Comparison of ENCODE assay signal across 22 mouse cellular contexts in genomic region chr12:111565363-111565762, GRCm38 (mm10). TPM values are rescaled to one million over a fixed set of nuclear protein-coding genes. Genes with fewer than 3 reads are reported as not detected.
A peak's percentile ranks its signal among the peaks of the same experiment; 100 is the strongest.
DNase-seq lines count a peak whose midpoint lies in the region; ATAC-seq and TF ChIP-seq lines count a peak whose summit lies in the region.
"Had no signal": no experiment of that assay in that cellular context is flagged by ENCODE, and none has a peak within 500 bp of the region (broad histone marks: within the 10 kb centered on the region; RNA-seq: fewer than 3 reads in every experiment).

No protein-coding gene starts in this region.

- no peaks in the 10 kb centered on the region for H3K27me3 ChIP-seq in lung, postnatal 0 days (replicated peaks; ENCODE audit: insufficient read depth, low read length)
- no peaks in the 10 kb centered on the region for H3K27me3 ChIP-seq in cerebellum, adult 2 months (ENCODE audit: control insufficient read depth, insufficient read depth, low read length)
- no peaks in the 10 kb centered on the region for H3K27me3 ChIP-seq in forebrain, embryonic 13.5 days
- H3K27me3 ChIP-seq: embryonic facial prominence, embryonic 13.5 days; heart, embryonic 13.5 days; hindbrain, embryonic 15.5 days had no signal

- H3K27ac ChIP-seq in lung, postnatal 0 days (ENCODE audit: low read length) = no peak overlapping the region
- no peak overlapping the region for H3K27ac ChIP-seq in cerebellum, adult 2 months (ENCODE audit: insufficient read depth, low read length)
- no peak overlapping the region for H3K27ac ChIP-seq in forebrain, embryonic 13.5 days
- H3K27ac ChIP-seq: embryonic facial prominence, embryonic 13.5 days; heart, embryonic 13.5 days; hindbrain, embryonic 15.5 days had no signal

- no peak for TF ChIP-seq POLR2A in cerebellum, adult 2 months (IDR thresholded peaks at IDR 0.05; ENCODE audit: borderline replicate concordance, insufficient read depth, low read length)

- peak; percentile 60 to 68 for DNase-seq in lung, adult 18-20 months
- no peak for DNase-seq in lung, postnatal 10 days
- no peak for DNase-seq in lung, postnatal 0 days (ENCODE audit: low spot score)
- no peak for DNase-seq in cerebellum, adult 2 months
- no peak for DNase-seq in adrenal gland, adult (ENCODE audit: inconsistent age in 2 of 2, low spot score in 1 of 2)
- DNase-seq: adrenal gland, adult 8-10 months; adrenal gland, postnatal 36 days; cerebellum, adult 11 months; cerebellum, adult 9-10 months; cerebellum, postnatal 25 days; gastrocnemius, postnatal 36 days; heart, adult 11 months; heart, postnatal 36 days had no signal

- TF ChIP-seq CTCF in lung, postnatal 0 days (IDR thresholded peaks at IDR 0.05) = 0 out of 2 replicates have a peak, but pooled peaks have one; percentile 16
- no peak for TF ChIP-seq CTCF in cerebellum, adult 2 months (IDR thresholded peaks at IDR 0.05; ENCODE audit: borderline replicate concordance, insufficient read depth, low read depth, low read length)

- no peak overlapping the region for H3K4me2 ChIP-seq in lung, postnatal 0 days (replicated peaks; ENCODE audit: low read depth, low read length)
- no peak overlapping the region for H3K4me2 ChIP-seq in forebrain, embryonic 13.5 days
- H3K4me2 ChIP-seq: embryonic facial prominence, embryonic 13.5 days; heart, embryonic 13.5 days; hindbrain, embryonic 15.5 days had no signal

- no peak for TF ChIP-seq EP300 in lung, postnatal 0 days (IDR thresholded peaks at IDR 0.05)

- 52% methylated on average over 5 of the region's 5 CpGs for WGBS in lung, postnatal 0 days
- 60% methylated on average over 5 of the region's 5 CpGs for WGBS in cerebellum, adult 2 months
- 80% methylated on average over 5 of the region's 5 CpGs for WGBS in forebrain, embryonic 13.5 days

- H3K9ac ChIP-seq in lung, postnatal 0 days (replicated peaks; ENCODE audit: low read depth) = no peak overlapping the region
- H3K9ac ChIP-seq in forebrain, embryonic 13.5 days = no peak overlapping the region
- H3K9ac ChIP-seq: embryonic facial prominence, embryonic 13.5 days; heart, embryonic 13.5 days; hindbrain, embryonic 15.5 days had no signal

- H3K36me3 ChIP-seq in lung, postnatal 0 days (ENCODE audit: insufficient read depth, low read length) = no peaks in the 10 kb centered on the region
- no peaks in the 10 kb centered on the region for H3K36me3 ChIP-seq in forebrain, embryonic 13.5 days (ENCODE audit: poor library complexity, severe bottlenecking)
- H3K36me3 ChIP-seq: embryonic facial prominence, embryonic 13.5 days; G1E; heart, embryonic 13.5 days; hindbrain, embryonic 15.5 days had no signal

- H3K4me1 ChIP-seq in lung, postnatal 0 days (ENCODE audit: insufficient read depth, low read depth, low read length) = no peaks in the 10 kb centered on the region
- H3K4me1 ChIP-seq in cerebellum, adult 2 months (ENCODE audit: control insufficient read depth, insufficient read depth, low read length) = no peaks in the 10 kb centered on the region; the same call in 1 of the 2 replicates
- 0 out of 2 replicates have a peak, but pooled peaks cover under 1% of the 10 kb centered on the region for H3K4me1 ChIP-seq in forebrain, embryonic 13.5 days

- ATAC-seq in lung, postnatal 0 days = 0 out of 2 replicates have a peak, but pooled peaks have one; percentile 51
- ATAC-seq in megakaryocyte progenitor cell, adult 5-6 weeks (replicated peaks; ENCODE audit: poor library complexity) = 0 out of 2 replicates have a peak, but pooled peaks have one; percentile 29
- no peak for ATAC-seq in forebrain, embryonic 13.5 days
- ATAC-seq: CD4-positive, CD25-positive, alpha-beta regulatory T cell, adult 4 months; forebrain, embryonic 14.5 days; inflammation-experienced regulatory T-cells, adult 6 months had no signal

- no peak overlapping the region for H3K4me3 ChIP-seq in lung, postnatal 0 days (ENCODE audit: low read depth, low read length)
- H3K4me3 ChIP-seq in cerebellum, adult 2 months (replicated peaks; ENCODE audit: insufficient read depth, low read depth, low read length) = no peak overlapping the region
- no peak overlapping the region for H3K4me3 ChIP-seq in forebrain, embryonic 13.5 days
- H3K4me3 ChIP-seq: embryonic facial prominence, embryonic 13.5 days; heart, embryonic 13.5 days; hindbrain, embryonic 15.5 days had no signal

- H3K9me3 ChIP-seq in lung, postnatal 0 days (ENCODE audit: low read length) = no peaks in the 10 kb centered on the region
- H3K9me3 ChIP-seq in forebrain, embryonic 13.5 days (replicated peaks) = no peaks in the 10 kb centered on the region
- H3K9me3 ChIP-seq: embryonic facial prominence, embryonic 13.5 days; G1E; heart, embryonic 13.5 days; hindbrain, embryonic 15.5 days had no signal

RNA-seq across cellular contexts. Expression of gene Mark3, which starts 9.0 kb away (rescaled TPM):
- polyA plus RNA-seq in lung, postnatal 0 days (2015; fragmentation: Nextera tagmentation; extraction: Ambion mirVana) = 25.8 and 26.0 TPM in 2 replicates
- total RNA-seq in megakaryocyte progenitor cell, adult 5-6 weeks (2015) = 60.2 and 88.1 TPM in 2 replicates
- total RNA-seq in megakaryocyte progenitor cell, adult 5-6 weeks (2017) = 63.5 and 73.1 TPM in 2 replicates
- polyA plus RNA-seq in cerebellum, adult 2 months (2012; rRNA removed) = 80.0 and 81.4 TPM in 2 replicates
- 44.2 and 47.2 TPM in 2 replicates for polyA plus RNA-seq in forebrain, embryonic 13.5 days (2015; fragmentation: Nextera tagmentation; extraction: Ambion mirVana)

RNA-seq across cellular contexts. Expression of gene Eif5, which starts 27.5 kb away (rescaled TPM):
- polyA plus RNA-seq in lung, postnatal 0 days (2015; fragmentation: Nextera tagmentation; extraction: Ambion mirVana) = 412 and 458 TPM in 2 replicates
- 349 and 403 TPM in 2 replicates for total RNA-seq in megakaryocyte progenitor cell, adult 5-6 weeks (2015)
- total RNA-seq in megakaryocyte progenitor cell, adult 5-6 weeks (2017) = 221 and 322 TPM in 2 replicates
- 176 and 183 TPM in 2 replicates for polyA plus RNA-seq in cerebellum, adult 2 months (2012; rRNA removed)
- polyA plus RNA-seq in forebrain, embryonic 13.5 days (2015; fragmentation: Nextera tagmentation; extraction: Ambion mirVana) = 667 and 695 TPM in 2 replicates

Comparison
In these comparisons a context has a peak if more than half of its experiments do, and no peak if none do; other contexts are left out.
1. DNase-seq: peak in lung, adult 18-20 months (2 of 2); none in lung, postnatal 10 days (single experiment), lung, postnatal 0 days (single experiment), cerebellum, adult 2 months (0 of 2) and adrenal gland, adult (0 of 2).